Mouse (Mus musculus): ENCODE measurements around the gene Phldb1. TPM values are rescaled to one million over a fixed set of nuclear protein-coding genes. Genes with fewer than 3 reads are reported as not detected.
"Not testable (repeated sequence)": the region's sequence is repeated elsewhere in the genome, so short reads cannot be mapped to it uniquely, and the experiment has no call there.

Phldb1 gene
- polyA plus RNA-seq, 1 experiment: 8.4 TPM

DNA sequence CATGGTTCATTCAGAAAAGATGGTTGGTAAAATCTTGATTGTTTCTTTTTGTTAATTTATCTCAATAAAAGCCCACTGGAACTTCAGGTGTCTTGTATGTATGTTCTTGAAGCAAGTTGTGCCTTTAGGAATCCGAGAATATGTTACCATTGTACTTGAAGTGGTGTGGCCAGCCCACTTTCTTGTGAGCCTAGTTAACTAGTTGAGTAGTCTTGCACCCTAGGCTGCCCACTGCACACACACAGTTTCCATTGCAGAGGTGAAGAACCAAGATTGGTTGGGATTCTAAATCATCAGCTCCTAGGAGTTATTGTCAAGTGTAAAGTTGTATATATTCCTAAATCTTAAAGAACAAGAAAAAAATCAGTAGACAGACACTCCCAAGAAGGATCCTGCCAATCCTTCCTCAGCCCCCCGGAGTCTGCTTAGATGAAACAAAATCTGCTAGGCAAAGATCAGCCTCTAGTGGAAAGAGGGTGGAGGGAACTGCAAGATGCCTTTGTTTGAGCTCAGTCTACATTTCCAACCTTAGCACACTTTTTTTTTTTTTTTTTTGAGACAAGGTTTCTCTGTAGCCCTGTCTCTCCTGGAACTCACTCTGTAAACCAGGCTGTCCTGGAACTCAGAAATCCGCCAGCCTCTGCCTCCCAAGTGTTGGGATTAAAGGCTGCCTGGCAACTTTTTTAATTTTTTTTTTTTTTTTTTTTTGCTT is 94.2 kb downstream of the Phldb1 start:
- 84% methylated on average over 3 of the region's 3 CpGs for WGBS
- TF ChIP-seq POLR2A (IDR thresholded peaks at IDR 0.05; ENCODE audit: borderline replicate concordance, control insufficient read depth, low read depth, low read length) (no peak), CTCF (IDR thresholded peaks at IDR 0.05; ENCODE audit: control insufficient read depth, insufficient read depth, low read length) (no peak)
- H3K4me3 ChIP-seq (replicated peaks; ENCODE audit: control insufficient read depth, low read depth, low read length): no peak overlapping the region
- no peak overlapping the region for H3K27ac ChIP-seq (ENCODE audit: control insufficient read depth, insufficient read depth, low read depth, low read length, poor library complexity)
- peaks cover 3% of the 10 kb centered on the region for H3K4me1 ChIP-seq (ENCODE audit: control insufficient read depth, insufficient read depth, low read length)

DNA sequence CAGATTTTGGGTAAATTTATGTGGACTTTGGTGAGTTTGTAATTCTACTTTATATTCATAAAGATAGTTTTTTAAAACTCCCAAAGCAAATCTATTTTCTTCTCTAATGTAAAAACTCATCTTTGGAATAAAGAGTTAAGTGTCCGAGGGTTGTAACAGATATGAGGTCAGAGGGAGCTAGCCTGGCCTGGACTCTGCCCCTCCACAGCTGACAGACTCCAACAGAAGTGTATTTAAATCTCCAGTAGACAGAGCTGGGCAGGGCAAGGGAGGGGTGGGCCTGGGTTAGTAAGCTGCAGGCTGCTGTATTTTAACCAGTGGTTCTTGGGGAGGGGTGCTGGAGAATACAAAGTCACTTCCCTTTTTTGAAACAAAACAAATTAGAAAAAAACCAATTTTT is 95.0 kb downstream of the Phldb1 start:
- H3K27ac ChIP-seq (ENCODE audit: control insufficient read depth, insufficient read depth, low read depth, low read length, poor library complexity); H3K4me3 ChIP-seq (replicated peaks; ENCODE audit: control insufficient read depth, low read depth, low read length); H3K4me1 ChIP-seq (ENCODE audit: control insufficient read depth, insufficient read depth, low read length): not testable (repeated sequence)
- 55% methylated on average over 1 of the region's 1 CpGs for WGBS

DNA sequence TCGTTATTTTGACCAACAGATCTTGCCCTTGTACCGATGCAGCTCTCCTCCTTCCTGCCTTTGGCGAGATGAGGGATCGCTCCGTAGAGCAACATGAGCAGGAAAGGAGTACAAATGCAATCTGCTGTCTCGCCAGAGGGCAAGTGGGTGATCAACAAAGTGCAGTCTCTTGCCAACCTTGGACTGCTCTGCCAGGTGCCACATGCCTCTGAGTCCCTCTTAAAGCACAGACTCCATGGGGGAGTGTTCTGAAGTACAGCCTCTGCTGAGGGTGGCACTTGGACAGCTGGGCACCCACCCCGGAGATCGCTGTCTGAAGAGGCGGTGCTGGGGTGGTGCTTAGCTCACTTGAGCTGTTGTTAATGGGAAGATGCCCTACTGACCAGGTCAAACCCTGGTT is 96.3 kb downstream of the Phldb1 start:
- H3K4me1 ChIP-seq (ENCODE audit: control insufficient read depth, insufficient read depth, low read length); H3K27ac ChIP-seq (ENCODE audit: control insufficient read depth, insufficient read depth, low read depth, low read length, poor library complexity); H3K4me3 ChIP-seq (replicated peaks; ENCODE audit: control insufficient read depth, low read depth, low read length): not testable (repeated sequence)
- WGBS: 75% methylated on average over 9 of the region's 9 CpGs

DNA sequence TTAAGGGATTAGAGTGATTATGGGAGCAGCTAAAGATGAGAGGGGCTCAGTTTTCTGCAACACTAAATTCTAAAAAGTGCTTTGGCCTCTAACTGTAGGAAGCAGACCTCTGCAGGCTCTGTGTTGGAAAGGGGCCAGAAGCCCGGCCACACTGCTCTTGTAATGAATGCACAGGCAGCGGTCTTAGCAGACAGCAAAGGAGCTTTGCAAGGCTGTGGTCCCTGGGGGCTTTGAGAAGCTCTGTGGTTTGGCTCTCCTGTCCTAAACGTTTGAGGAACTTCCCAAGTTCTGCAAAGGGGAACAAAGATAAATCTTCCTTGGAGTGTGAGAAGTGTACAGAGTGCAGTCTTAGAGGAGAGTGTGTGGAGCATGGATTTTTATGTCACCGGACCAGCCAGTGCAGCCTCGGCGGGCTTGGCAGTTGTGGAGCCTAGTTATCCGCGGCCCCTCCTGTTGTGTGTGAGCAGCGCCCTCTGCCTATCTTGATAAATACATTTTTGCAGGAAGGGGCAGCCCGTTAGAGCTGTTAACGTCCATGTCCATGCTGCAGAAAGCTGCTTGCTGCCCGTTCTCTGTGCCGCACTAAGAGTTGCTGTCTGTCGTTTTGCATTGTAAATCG is 97.3 kb downstream of the Phldb1 start:
- Histone ChIP-seq H3K4me1 (ENCODE audit: control insufficient read depth, insufficient read depth, low read length) (no peaks in the 10 kb centered on the region; the same call in none of the 2 replicates), H3K4me3 (replicated peaks; ENCODE audit: control insufficient read depth, low read depth, low read length) (no peak overlapping the region), H3K27ac (ENCODE audit: control insufficient read depth, insufficient read depth, low read depth, low read length, poor library complexity) (no peak overlapping the region)
- TF ChIP-seq CTCF (IDR thresholded peaks at IDR 0.05; ENCODE audit: control insufficient read depth, insufficient read depth, low read length) (no peak), POLR2A (IDR thresholded peaks at IDR 0.05; ENCODE audit: borderline replicate concordance, control insufficient read depth, low read depth, low read length) (no peak)
- WGBS: 18% methylated on average over 15 of the region's 15 CpGs

Other genes starting within 250 kb of the Phldb1 start
- gene Cxcr5, start 173.3 kb downstream of the Phldb1 start, polyA plus RNA-seq (2011; ENCODE audit: insufficient read depth, insufficient read length, low replicate concordance, missing spikeins): 0.61 and 13.4 TPM in 2 replicates
- 38.4 and 48.4 TPM in 2 replicates for gene Ddx6, start 130.3 kb downstream of the Phldb1 start, polyA plus RNA-seq (2011; ENCODE audit: insufficient read depth, insufficient read length, low replicate concordance, missing spikeins)
- not detected in 2 replicates for gene Treh, start 62.0 kb downstream of the Phldb1 start, polyA plus RNA-seq (2011; ENCODE audit: insufficient read depth, insufficient read length, low replicate concordance, missing spikeins)
- gene Arcn1, start 32.6 kb upstream of the Phldb1 start, polyA plus RNA-seq (2011; ENCODE audit: insufficient read depth, insufficient read length, low replicate concordance, missing spikeins): 22.8 and 30.9 TPM in 2 replicates
- gene Ift46, start 32.7 kb upstream of the Phldb1 start, polyA plus RNA-seq (2011; ENCODE audit: insufficient read depth, insufficient read length, low replicate concordance, missing spikeins): 9.6 and 42.2 TPM in 2 replicates
- 0.57 and 0.85 TPM in 2 replicates for gene Tmem25, start 64.1 kb upstream of the Phldb1 start, polyA plus RNA-seq (2011; ENCODE audit: insufficient read depth, insufficient read length, low replicate concordance, missing spikeins)
- 6.9 TPM in 1 of 2 replicates, not detected in the other for gene Ttc36, start 67.9 kb upstream of the Phldb1 start, polyA plus RNA-seq (2011; ENCODE audit: insufficient read depth, insufficient read length, low replicate concordance, missing spikeins)
- gene Kmt2a, start 146.1 kb upstream of the Phldb1 start, polyA plus RNA-seq (2011; ENCODE audit: insufficient read depth, insufficient read length, low replicate concordance, missing spikeins): 23.2 and 39.1 TPM in 2 replicates
- gene Atp5l, start 185.5 kb upstream of the Phldb1 start, polyA plus RNA-seq (2011; ENCODE audit: insufficient read depth, insufficient read length, low replicate concordance, missing spikeins): 242 and 287 TPM in 2 replicates
- gene Ube4a, start 230.4 kb upstream of the Phldb1 start, polyA plus RNA-seq (2011; ENCODE audit: insufficient read depth, insufficient read length, low replicate concordance, missing spikeins): 11.1 and 18.8 TPM in 2 replicates
- gene Cd3g, start 245.2 kb upstream of the Phldb1 start, polyA plus RNA-seq (2011; ENCODE audit: insufficient read depth, insufficient read length, low replicate concordance, missing spikeins): 5.4 and 7.0 TPM in 2 replicates
- gene Cd3d, start 246.6 kb upstream of the Phldb1 start, polyA plus RNA-seq (2011; ENCODE audit: insufficient read depth, insufficient read length, low replicate concordance, missing spikeins): 8.8 and 17.2 TPM in 2 replicates

Data from bone marrow, adult 2 months (tissue).